Mouse (Mus musculus) layer of hippocampus, adult 18-20 months (tissue): ENCODE measurements around the gene Olfr211. TPM values are rescaled to one million over a fixed set of nuclear protein-coding genes. Genes with fewer than 3 reads are reported as not detected.

Experiments
- total RNA-seq, 2 experiments: library from RNA; stranded (reverse); gene quantifications; 2 replicates each; pipeline ENCODE4 v1.2.3; 2021

Olfr211 gene
- total RNA-seq, 2 experiments from 2014 or later: not detected

Other genes with a start within 250 kb of the Olfr211 start
- 1 to 10 TPM; 7.3 to 8.2 TPM for gene Zfand4, start 224.9 kb upstream of the Olfr211 start, total RNA-seq
- 10 to 100 TPM; 51.5 to 52.4 TPM for gene March8, start 151.1 kb upstream of the Olfr211 start, total RNA-seq
- 1 to 10 TPM; 1.1 to 1.5 TPM for gene Alox5, start 27.9 kb upstream of the Olfr211 start, total RNA-seq
- gene Olfr212, start 17.4 kb downstream of the Olfr211 start, total RNA-seq: not detected
- not detected for gene Olfr213, start 49.4 kb downstream of the Olfr211 start, total RNA-seq
- 1 to 10 TPM; 2.6 to 3.2 TPM for gene Gm5580, start 62.0 kb downstream of the Olfr211 start, total RNA-seq
- gene Olfr214, start 65.1 kb downstream of the Olfr211 start, total RNA-seq: not detected
- gene Olfr215, start 95.1 kb downstream of the Olfr211 start, total RNA-seq: not detected
- gene Zfp422, start 139.9 kb downstream of the Olfr211 start, total RNA-seq: 10 to 100 TPM; 20.5 to 24.6 TPM
- 1 to 10 TPM; 2.4 to 3.0 TPM for gene Depp1, start 161.5 kb downstream of the Olfr211 start, total RNA-seq
- gene Rassf4, start 184.9 kb downstream of the Olfr211 start, total RNA-seq: 1 to 10 TPM; 3.3 to 3.9 TPM
- under 1 TPM; 0.72 to 0.79 TPM for gene Tmem72, start 227.8 kb downstream of the Olfr211 start, total RNA-seq